Mouse (Mus musculus): ENCODE data around the gene Rad54l. TPM values are rescaled to one million over a fixed set of nuclear protein-coding genes. Genes with fewer than 3 reads are reported as not detected.

Rad54l gene
- 21.7 and 24.4 TPM in 2 replicates for polyA plus RNA-seq (2015; fragmentation: Nextera tagmentation; extraction: Ambion mirVana)

DNA sequence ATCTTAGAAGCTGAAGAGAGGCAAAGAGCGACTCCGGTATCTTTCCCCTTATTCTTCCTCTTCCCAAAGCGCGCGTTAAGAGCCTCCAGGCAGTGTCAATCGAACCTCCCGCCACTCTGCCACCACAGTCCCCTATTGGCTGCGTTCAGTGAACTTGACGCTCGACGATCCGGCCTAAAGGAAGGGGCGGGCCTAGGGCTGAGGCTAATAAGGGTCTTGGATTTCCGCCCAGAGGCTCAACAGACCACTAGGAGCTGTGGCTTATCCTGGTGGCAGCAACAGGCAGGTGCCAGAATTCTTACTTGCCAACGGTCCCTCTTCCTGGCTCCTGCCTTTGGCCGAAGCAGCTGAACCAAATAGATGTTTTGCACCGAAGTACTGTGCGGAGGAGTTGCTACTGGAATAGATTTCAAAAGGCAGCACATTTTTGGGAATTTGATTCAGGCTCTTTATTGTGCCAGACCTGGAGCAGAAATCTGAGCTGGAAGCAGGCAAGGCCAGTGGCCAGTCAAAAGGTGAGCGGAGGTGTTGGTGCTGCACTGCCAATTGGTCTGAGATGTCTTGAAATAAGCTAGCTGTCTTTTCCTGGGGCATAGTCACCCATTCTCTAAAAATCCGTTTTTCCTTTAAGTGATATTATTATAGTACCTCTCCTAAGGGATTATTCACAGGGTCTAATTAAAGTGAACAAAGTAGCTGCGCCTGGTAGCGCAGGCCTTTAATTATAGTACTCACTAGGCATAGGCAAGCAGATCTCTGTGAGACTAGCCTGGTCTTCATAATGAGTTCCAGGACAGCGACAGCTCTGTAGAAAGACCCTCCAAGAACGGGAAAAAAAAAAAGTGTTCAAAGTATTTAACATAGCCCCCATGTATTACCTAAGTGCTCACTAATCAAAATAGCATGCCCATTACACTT, at the start of gene Rad54l, which contains the start of gene Pomgnt1:
TSS of gene Rad54l (minus strand) at position 89 of the 918 bp plus-strand sequence.
TSS of gene Pomgnt1 (plus strand) at position 239 of the 918 bp plus-strand sequence.
- Histone ChIP-seq H3K4me3 (ENCODE audit: low read length) (peak within 1 kb of the TSS; percentile 54), H3K9ac (ENCODE audit: low read depth, low read length) (peak within 1 kb of the TSS; percentile 66), H3K27ac (ENCODE audit: low read length) (peak within 1 kb of the TSS; percentile 43), H3K4me1 (ENCODE audit: control insufficient read depth, insufficient read depth, low read length) (peaks cover 8% of the 10 kb centered on the region; the same call in 1 of the 2 replicates), H3K36me3 (ENCODE audit: control insufficient read depth, insufficient read depth, low read length) (no peaks in the 10 kb centered on the region), H3K4me2 (ENCODE audit: low read depth, low read length) (peak within 1 kb of the TSS; percentile 66), H3K27me3 (replicated peaks; ENCODE audit: control insufficient read depth, insufficient read depth, low read length) (no peaks in the 10 kb centered on the region), H3K9me3 (ENCODE audit: control insufficient read depth, low read length) (no peaks in the 10 kb centered on the region)
- whole genome bisulfite sequencing, result 4% methylated on average over 24 of the region's 24 CpGs
- peak; percentile 96 for ATAC-seq

DNA sequence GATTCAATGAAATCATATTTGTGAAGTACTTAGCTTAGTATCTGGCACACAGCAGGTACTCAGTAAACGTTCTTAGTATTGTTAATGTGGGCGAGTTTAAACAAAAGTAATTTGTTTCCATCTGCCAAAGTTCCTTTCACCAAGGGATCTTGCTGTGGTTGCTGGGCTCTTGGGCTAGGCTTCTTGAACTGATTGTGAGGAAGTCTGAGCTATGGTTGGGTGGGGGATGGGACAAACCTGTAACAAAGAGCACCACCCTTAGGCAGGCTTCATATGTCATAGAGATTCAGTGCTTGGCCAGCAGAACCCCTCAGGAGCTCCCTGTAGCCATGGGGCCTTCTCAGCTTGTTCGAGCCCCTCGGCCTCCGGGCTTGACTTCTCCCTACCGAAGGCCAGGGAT, 49.6 kb upstream of the Rad54l start, which contains the start of the genes 1700042G07Rik and Gm49337:
TSS of gene 1700042G07Rik (plus strand) at position 301 of the 400 bp plus-strand sequence.
TSS of gene Gm49337 (plus strand) at position 313 of the 400 bp plus-strand sequence.
- no peak for ATAC-seq
- WGBS, result 84% methylated on average over 6 of the region's 6 CpGs

DNA sequence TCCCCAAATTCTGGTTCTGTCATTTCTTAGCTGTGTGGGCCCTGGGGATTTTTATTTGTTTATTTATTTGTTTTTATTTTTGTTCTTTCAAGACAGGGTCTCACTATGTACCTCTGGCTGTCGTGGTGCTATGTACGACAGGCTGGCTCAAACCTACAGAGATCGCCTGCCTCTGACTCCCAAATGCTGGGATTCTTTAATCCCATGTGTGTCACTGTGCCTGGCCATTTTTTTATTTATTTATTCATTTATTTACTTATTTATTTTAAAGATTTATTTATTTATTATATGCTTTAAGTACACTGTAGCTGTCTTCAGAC, 45.8 kb upstream of the Rad54l start:
- Histone ChIP-seq H3K27me3 (replicated peaks; ENCODE audit: control insufficient read depth, insufficient read depth, low read length) (no peaks in the 10 kb centered on the region), H3K4me3 (ENCODE audit: low read length) (no peak overlapping the region), H3K4me2 (ENCODE audit: low read depth, low read length) (no peak overlapping the region), H3K9me3 (ENCODE audit: control insufficient read depth, low read length) (no peaks in the 10 kb centered on the region), H3K36me3 (ENCODE audit: control insufficient read depth, insufficient read depth, low read length) (no peaks in the 10 kb centered on the region), H3K4me1 (ENCODE audit: control insufficient read depth, insufficient read depth, low read length) (peaks cover 15% of the 10 kb centered on the region), H3K9ac (ENCODE audit: low read depth, low read length) (no peak overlapping the region), H3K27ac (ENCODE audit: low read length) (no peak overlapping the region)
- ATAC-seq, result no peak
- WGBS, result 64% methylated on average over 3 of the region's 3 CpGs

More for the DNA sequence above, 49.6 kb upstream of the Rad54l start, which contains the start of the genes 1700042G07Rik and Gm49337:
- no peak within 1 kb of the TSS for H3K9ac ChIP-seq (ENCODE audit: low read depth, low read length)
- H3K4me2 ChIP-seq (ENCODE audit: low read depth, low read length), result no peak within 1 kb of the TSS
- H3K27ac ChIP-seq (ENCODE audit: low read length), result no peak within 1 kb of the TSS
- H3K4me3 ChIP-seq (ENCODE audit: low read length), result no peak within 1 kb of the TSS
- no peaks in the 10 kb centered on the region for H3K27me3 ChIP-seq (replicated peaks; ENCODE audit: control insufficient read depth, insufficient read depth, low read length)
- peaks cover 31% of the 10 kb centered on the region for H3K4me1 ChIP-seq (ENCODE audit: control insufficient read depth, insufficient read depth, low read length)
- no peaks in the 10 kb centered on the region for H3K36me3 ChIP-seq (ENCODE audit: control insufficient read depth, insufficient read depth, low read length)
- H3K9me3 ChIP-seq (ENCODE audit: control insufficient read depth, low read length), result no peaks in the 10 kb centered on the region

DNA sequence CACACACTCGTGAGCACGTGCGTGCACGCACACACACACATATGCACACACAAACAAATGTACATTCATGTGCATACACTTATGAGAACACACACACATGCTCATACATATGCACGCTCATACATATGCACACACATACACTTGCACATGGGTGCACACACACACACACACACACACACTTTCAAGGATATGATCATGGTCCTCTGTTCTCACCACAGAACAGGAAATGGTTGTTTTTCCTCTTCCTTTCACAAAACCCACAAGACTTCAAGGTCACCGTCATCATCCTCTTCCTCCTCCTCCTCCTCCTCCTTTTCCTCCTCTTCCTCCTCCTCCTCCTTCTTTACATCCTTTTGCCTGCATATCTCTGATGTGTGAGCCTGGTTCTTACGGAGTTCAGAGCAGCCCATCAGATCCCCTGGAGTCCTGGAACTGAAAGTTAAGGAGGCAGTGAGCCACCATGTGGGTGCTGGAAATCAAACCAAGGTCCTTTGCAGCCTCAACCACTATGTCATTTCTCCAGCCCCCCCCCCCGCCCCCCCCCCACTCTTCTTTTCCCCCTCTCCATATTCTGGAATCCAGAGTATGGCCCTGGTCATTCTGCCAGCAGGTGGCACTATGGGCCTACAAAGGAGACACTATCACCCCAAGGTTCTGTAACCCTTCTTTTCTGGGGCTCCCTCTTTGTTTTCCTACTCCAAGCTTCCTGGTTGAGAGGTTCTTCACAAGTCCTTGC, 45.3 kb upstream of the Rad54l start:
- no peak for ATAC-seq
- Histone ChIP-seq H3K9me3 (ENCODE audit: control insufficient read depth, low read length) (no peaks in the 10 kb centered on the region), H3K27ac (ENCODE audit: low read length) (no peak overlapping the region)

DNA sequence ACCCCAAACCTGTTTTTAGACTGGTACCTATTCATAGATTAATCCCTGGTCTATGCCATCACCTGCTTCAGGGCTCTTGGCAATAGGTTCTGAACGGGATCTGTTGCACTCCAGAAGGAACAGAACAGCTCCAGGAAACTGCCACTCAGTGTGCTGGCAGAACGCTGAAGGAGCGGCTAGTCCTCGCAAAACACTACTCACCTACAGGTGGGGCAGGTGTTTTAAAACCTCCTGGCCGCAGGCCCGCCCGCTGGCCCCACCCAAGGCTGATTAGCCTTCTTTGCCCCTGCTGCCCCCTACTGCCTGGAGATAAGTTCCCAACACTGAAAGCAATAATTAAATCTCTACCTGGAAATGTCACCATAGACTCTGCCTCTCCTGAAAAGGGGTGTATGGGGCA, 43.9 kb upstream of the Rad54l start, which contains the start of gene Tspan1:
TSS of gene Tspan1 (minus strand) at position 198 of the 400 bp plus-strand sequence.
- Histone ChIP-seq H3K4me1 (ENCODE audit: control insufficient read depth, insufficient read depth, low read length) (peaks cover 17% of the 10 kb centered on the region), H3K9ac (ENCODE audit: low read depth, low read length) (0 out of 2 replicates have a peak within 1 kb of the TSS, but pooled peaks have one; percentile 16), H3K4me3 (ENCODE audit: low read length) (peak within 1 kb of the TSS; percentile 20), H3K9me3 (ENCODE audit: control insufficient read depth, low read length) (no peaks in the 10 kb centered on the region), H3K36me3 (ENCODE audit: control insufficient read depth, insufficient read depth, low read length) (no peaks in the 10 kb centered on the region), H3K27ac (ENCODE audit: low read length) (peak within 1 kb of the TSS; percentile 63), H3K27me3 (replicated peaks; ENCODE audit: control insufficient read depth, insufficient read depth, low read length) (no peaks in the 10 kb centered on the region), H3K4me2 (ENCODE audit: low read depth, low read length) (peak within 1 kb of the TSS; percentile 25)
- peak; percentile 69 for ATAC-seq
- 20% methylated on average over 7 of the region's 7 CpGs for WGBS

More for the DNA sequence above, 45.3 kb upstream of the Rad54l start:
- H3K36me3 ChIP-seq (ENCODE audit: control insufficient read depth, insufficient read depth, low read length), result no peaks in the 10 kb centered on the region
- 81% methylated on average over 7 of the region's 8 CpGs for WGBS
- no peaks in the 10 kb centered on the region for H3K27me3 ChIP-seq (replicated peaks; ENCODE audit: control insufficient read depth, insufficient read depth, low read length)
- no peak overlapping the region for H3K4me2 ChIP-seq (ENCODE audit: low read depth, low read length)
- H3K4me3 ChIP-seq (ENCODE audit: low read length), result no peak overlapping the region
- peaks cover 17% of the 10 kb centered on the region for H3K4me1 ChIP-seq (ENCODE audit: control insufficient read depth, insufficient read depth, low read length)
- H3K9ac ChIP-seq (ENCODE audit: low read depth, low read length), result no peak overlapping the region

DNA sequence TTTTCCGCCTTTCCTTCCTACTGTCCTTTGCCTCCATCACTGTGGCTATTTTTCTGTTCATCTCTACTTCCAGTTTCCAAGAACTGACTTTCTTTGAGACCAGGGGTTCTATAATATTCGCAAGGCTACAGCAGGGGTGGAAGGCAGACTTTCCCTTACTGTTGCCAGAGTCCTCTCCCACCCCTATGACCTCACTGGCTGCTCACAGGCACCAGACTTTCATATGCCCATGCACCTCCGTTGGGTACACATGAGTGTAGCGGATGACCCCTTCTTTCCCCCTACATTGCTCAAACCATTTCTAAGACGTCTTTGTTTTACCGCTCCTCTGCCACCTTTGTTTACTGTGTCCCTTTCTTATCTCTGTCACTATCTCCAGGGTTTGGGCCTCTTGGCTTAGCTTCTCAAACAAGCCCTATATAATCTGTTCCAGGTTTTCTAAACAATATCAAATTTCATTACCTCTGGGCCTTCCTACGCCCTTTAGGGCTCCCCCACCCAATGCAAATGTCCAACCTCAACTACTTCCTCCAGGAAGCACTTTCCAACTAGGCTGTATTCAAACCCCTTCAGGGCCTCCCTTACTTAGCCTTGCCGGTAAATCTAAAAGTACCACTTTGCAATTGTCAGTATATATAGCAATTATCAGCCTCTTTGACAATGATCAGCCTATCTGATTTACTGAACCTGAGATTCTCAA, 42.4 kb upstream of the Rad54l start:
- H3K36me3 ChIP-seq (ENCODE audit: control insufficient read depth, insufficient read depth, low read length), result no peaks in the 10 kb centered on the region
- WGBS, result 39% methylated on average over 8 of the region's 8 CpGs
- H3K4me1 ChIP-seq (ENCODE audit: control insufficient read depth, insufficient read depth, low read length), result peaks cover 17% of the 10 kb centered on the region
- no peak overlapping the region for H3K9ac ChIP-seq (ENCODE audit: low read depth, low read length)
- H3K4me2 ChIP-seq (ENCODE audit: low read depth, low read length), result peak overlapping the region; percentile 18; the same call in 1 of the 2 replicates
- H3K4me3 ChIP-seq (ENCODE audit: low read length), result no peak overlapping the region
- peak; percentile 61 for ATAC-seq
- H3K27me3 ChIP-seq (replicated peaks; ENCODE audit: control insufficient read depth, insufficient read depth, low read length), result no peaks in the 10 kb centered on the region
- H3K9me3 ChIP-seq (ENCODE audit: control insufficient read depth, low read length), result no peaks in the 10 kb centered on the region
- peak overlapping the region; percentile 76 for H3K27ac ChIP-seq (ENCODE audit: low read length)

DNA sequence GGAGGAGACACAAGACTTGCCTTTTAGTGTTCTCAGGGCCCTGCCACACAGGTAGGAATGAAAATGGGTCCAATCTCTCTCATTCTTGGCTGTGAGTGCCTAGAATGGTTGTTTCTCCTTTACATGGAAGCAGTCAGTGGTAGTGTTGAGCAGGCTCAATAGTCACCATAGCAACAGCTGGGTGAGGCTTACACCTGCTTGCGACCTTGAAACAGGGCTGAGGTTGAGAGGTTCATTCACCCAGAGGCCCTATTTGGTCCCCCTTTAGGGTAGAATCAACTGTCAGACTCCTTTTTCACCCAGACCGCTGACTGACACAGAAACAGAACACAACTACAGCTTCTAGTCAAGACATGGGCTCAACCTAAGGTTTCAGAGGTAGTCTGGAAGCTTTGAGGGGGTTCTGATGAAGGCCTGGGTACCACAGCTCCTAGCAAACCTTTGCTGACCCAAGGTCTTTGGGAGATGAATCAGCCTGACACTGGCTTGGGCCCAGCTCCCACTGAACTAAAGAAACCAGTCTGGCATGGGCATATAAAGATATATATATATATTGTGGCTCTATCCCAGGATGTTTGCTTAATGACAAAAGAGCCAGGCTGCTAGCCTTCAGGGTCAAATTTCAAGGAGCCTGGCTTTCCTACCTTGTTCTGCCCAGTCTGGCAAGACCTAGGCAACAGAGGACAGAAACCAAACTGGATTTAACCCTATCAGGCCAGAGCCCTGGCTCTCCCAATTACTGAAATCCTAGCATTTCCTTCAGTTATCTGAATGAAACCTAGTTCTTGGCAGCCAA, 41.5 kb upstream of the Rad54l start:
- ATAC-seq, result peak; percentile 45
- H3K9ac ChIP-seq (ENCODE audit: low read depth, low read length), result no peak overlapping the region
- no peaks in the 10 kb centered on the region for H3K36me3 ChIP-seq (ENCODE audit: control insufficient read depth, insufficient read depth, low read length)
- peak overlapping the region; percentile 76 for H3K27ac ChIP-seq (ENCODE audit: low read length)
- no peaks in the 10 kb centered on the region for H3K27me3 ChIP-seq (replicated peaks; ENCODE audit: control insufficient read depth, insufficient read depth, low read length)
- H3K4me2 ChIP-seq (ENCODE audit: low read depth, low read length), result peak overlapping the region; percentile 12; the same call in 1 of the 2 replicates
- no peak overlapping the region for H3K4me3 ChIP-seq (ENCODE audit: low read length)
- peaks cover 17% of the 10 kb centered on the region for H3K4me1 ChIP-seq (ENCODE audit: control insufficient read depth, insufficient read depth, low read length)
- H3K9me3 ChIP-seq (ENCODE audit: control insufficient read depth, low read length), result no peaks in the 10 kb centered on the region
- WGBS, result 53% methylated on average over 2 of the region's 2 CpGs

DNA sequence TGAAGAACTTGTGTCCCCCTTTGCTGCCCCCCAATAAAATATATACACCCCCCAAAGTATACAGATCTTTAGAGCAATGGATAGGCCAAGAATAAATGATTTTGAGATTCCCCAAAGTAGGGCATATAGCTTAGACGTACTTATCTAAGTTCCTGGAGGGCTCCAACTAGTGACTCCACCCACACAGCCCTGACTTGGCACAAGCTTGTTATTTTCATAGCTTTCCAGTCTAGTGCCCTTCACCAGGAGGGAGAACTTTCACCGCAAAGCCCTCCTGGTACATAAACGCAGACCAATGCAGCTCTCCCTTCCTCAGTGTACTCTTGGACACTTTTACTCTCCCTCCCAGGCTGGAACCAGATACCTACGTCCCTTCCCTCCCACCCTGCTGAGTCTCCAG, 38.7 kb upstream of the Rad54l start:
- Histone ChIP-seq H3K9ac (ENCODE audit: low read depth, low read length) (no peak overlapping the region), H3K36me3 (ENCODE audit: control insufficient read depth, insufficient read depth, low read length) (peaks cover 5% of the 10 kb centered on the region; the same call in 1 of the 2 replicates), H3K27ac (ENCODE audit: low read length) (no peak overlapping the region), H3K9me3 (ENCODE audit: control insufficient read depth, low read length) (no peaks in the 10 kb centered on the region), H3K4me3 (ENCODE audit: low read length) (no peak overlapping the region), H3K4me2 (ENCODE audit: low read depth, low read length) (no peak overlapping the region), H3K27me3 (replicated peaks; ENCODE audit: control insufficient read depth, insufficient read depth, low read length) (no peaks in the 10 kb centered on the region), H3K4me1 (ENCODE audit: control insufficient read depth, insufficient read depth, low read length) (peaks cover 17% of the 10 kb centered on the region)
- 85% methylated on average over 4 of the region's 4 CpGs for WGBS
- ATAC-seq, result no peak
